Mouse (Mus musculus): Measurements from ENCODE around the gene Smad1. TPM values are rescaled to one million over a fixed set of nuclear protein-coding genes. Genes with fewer than 3 reads are reported as not detected.

The Smad1 gene
- total and polyA plus RNA-seq, 2 experiments from 2014 or later = 14.0 to 22.8 TPM

- no peak overlapping the region for H3K9ac ChIP-seq (replicated peaks; ENCODE audit: low read depth, low read length)
- WGBS = 37% methylated on average over 6 of the region's 6 CpGs
- no peaks in the 10 kb centered on the region for H3K9me3 ChIP-seq (replicated peaks; ENCODE audit: control insufficient read depth, low read length)
- TF ChIP-seq CTCF (IDR thresholded peaks at IDR 0.05; ENCODE audit: low read depth) (no peak), EP300 (IDR thresholded peaks at IDR 0.05; ENCODE audit: low read depth) (peak; percentile 49; the same call in 1 of the 2 replicates)
- 0 out of 2 replicates have a peak overlapping the region, but pooled peaks have one; percentile 0 for H3K4me2 ChIP-seq (ENCODE audit: low read depth, low read length)
- H3K4me1 ChIP-seq (ENCODE audit: control insufficient read depth, insufficient read depth) = peaks cover 35% of the 10 kb centered on the region
- DNase-seq (ENCODE audit: low spot score) = no peak
- H3K4me3 ChIP-seq (ENCODE audit: low read depth, low read length) = no peak overlapping the region
- ATAC-seq (ENCODE audit: insufficient read depth, low read depth) = peak; percentile 62
- no peaks in the 10 kb centered on the region for H3K27me3 ChIP-seq (ENCODE audit: control insufficient read depth, insufficient read depth, low read length)
- H3K27ac ChIP-seq (ENCODE audit: low read depth) = no peak overlapping the region
- no peaks in the 10 kb centered on the region; the same call in 1 of the 2 replicates for H3K36me3 ChIP-seq (replicated peaks; ENCODE audit: control insufficient read depth, insufficient read depth, low read length)
Observed at GRCm38 (mm10) chr8:79381771-79382170, 17.5 kb downstream of the Smad1 start.

DNA sequence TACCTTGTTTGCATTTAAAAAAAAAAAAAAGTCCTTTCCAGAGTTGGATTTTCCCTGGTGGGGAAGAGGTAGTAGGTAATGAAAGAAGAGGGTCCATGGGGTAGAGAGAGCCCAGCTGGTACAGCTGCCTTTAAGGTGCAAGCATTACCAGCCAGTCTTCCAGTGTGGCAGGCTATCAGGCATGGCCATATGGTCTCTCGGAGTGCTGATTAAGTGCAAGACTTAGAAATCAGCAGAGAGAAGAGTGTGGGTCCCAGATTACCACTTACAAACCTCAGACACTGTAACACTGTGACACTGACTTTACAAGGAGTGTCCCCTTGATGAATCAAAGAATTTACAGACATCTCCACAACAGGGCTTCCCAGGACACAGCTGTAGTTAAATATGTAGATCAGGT is 18.9 kb downstream of the Smad1 start:
- TF ChIP-seq EP300 (IDR thresholded peaks at IDR 0.05; ENCODE audit: low read depth) = no peak
- no peak for TF ChIP-seq CTCF (IDR thresholded peaks at IDR 0.05; ENCODE audit: low read depth)
- H3K4me2 ChIP-seq (ENCODE audit: low read depth, low read length) = no peak overlapping the region
- no peaks in the 10 kb centered on the region for H3K27me3 ChIP-seq (ENCODE audit: control insufficient read depth, insufficient read depth, low read length)
- no peaks in the 10 kb centered on the region for H3K9me3 ChIP-seq (replicated peaks; ENCODE audit: control insufficient read depth, low read length)
- peaks cover 40% of the 10 kb centered on the region for H3K4me1 ChIP-seq (ENCODE audit: control insufficient read depth, insufficient read depth)
- no peak overlapping the region for H3K27ac ChIP-seq (ENCODE audit: low read depth)
- DNase-seq (ENCODE audit: low spot score) = no peak
- WGBS = 39% methylated on average over 1 of the region's 1 CpGs
- no peak overlapping the region for H3K9ac ChIP-seq (replicated peaks; ENCODE audit: low read depth, low read length)
- no peak overlapping the region for H3K4me3 ChIP-seq (ENCODE audit: low read depth, low read length)
- no peaks in the 10 kb centered on the region; the same call in 1 of the 2 replicates for H3K36me3 ChIP-seq (replicated peaks; ENCODE audit: control insufficient read depth, insufficient read depth, low read length)
- no peak for ATAC-seq (ENCODE audit: insufficient read depth, low read depth)

DNA sequence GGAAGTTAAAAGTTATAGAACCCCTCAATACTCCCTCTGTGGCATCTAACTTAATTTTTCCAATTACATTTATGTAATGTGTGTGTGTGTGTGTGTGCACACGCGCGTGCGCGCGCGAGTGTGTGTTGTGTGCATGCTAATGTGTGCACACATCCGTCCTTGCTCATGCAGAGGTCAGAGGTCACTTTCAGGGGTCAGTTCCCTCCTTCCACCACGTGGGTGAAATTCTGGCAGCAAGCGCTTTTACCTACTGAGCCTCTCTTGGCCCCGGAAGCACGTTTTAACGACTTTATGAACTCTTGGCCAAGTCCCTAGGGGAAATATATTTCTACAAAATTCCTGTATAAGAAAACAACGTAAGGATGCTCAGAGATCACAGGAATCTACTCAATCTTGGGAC is 19.3 kb downstream of the Smad1 start:
- H3K9me3 ChIP-seq (replicated peaks; ENCODE audit: control insufficient read depth, low read length) = no peaks in the 10 kb centered on the region
- WGBS = 78% methylated on average over 14 of the region's 14 CpGs
- peaks cover 44% of the 10 kb centered on the region for H3K4me1 ChIP-seq (ENCODE audit: control insufficient read depth, insufficient read depth)
- no peaks in the 10 kb centered on the region; the same call in 1 of the 2 replicates for H3K36me3 ChIP-seq (replicated peaks; ENCODE audit: control insufficient read depth, insufficient read depth, low read length)
- no peak overlapping the region for H3K9ac ChIP-seq (replicated peaks; ENCODE audit: low read depth, low read length)
- TF ChIP-seq CTCF (IDR thresholded peaks at IDR 0.05; ENCODE audit: low read depth) = no peak
- TF ChIP-seq EP300 (IDR thresholded peaks at IDR 0.05; ENCODE audit: low read depth) = no peak
- no peak overlapping the region for H3K27ac ChIP-seq (ENCODE audit: low read depth)
- no peak for ATAC-seq (ENCODE audit: insufficient read depth, low read depth)
- no peak overlapping the region for H3K4me3 ChIP-seq (ENCODE audit: low read depth, low read length)
- DNase-seq (ENCODE audit: low spot score) = no peak
- no peak overlapping the region for H3K4me2 ChIP-seq (ENCODE audit: low read depth, low read length)
- H3K27me3 ChIP-seq (ENCODE audit: control insufficient read depth, insufficient read depth, low read length) = no peaks in the 10 kb centered on the region

- DNase-seq (ENCODE audit: low spot score) = no peak
- Histone ChIP-seq H3K27me3 (ENCODE audit: control insufficient read depth, insufficient read depth, low read length) (no peaks in the 10 kb centered on the region), H3K36me3 (replicated peaks; ENCODE audit: control insufficient read depth, insufficient read depth, low read length) (peaks cover 5% of the 10 kb centered on the region), H3K4me3 (ENCODE audit: low read depth, low read length) (no peak overlapping the region), H3K4me2 (ENCODE audit: low read depth, low read length) (no peak overlapping the region), H3K27ac (ENCODE audit: low read depth) (no peak overlapping the region), H3K9me3 (replicated peaks; ENCODE audit: control insufficient read depth, low read length) (no peaks in the 10 kb centered on the region), H3K9ac (replicated peaks; ENCODE audit: low read depth, low read length) (no peak overlapping the region), H3K4me1 (ENCODE audit: control insufficient read depth, insufficient read depth) (peaks cover 40% of the 10 kb centered on the region)
- WGBS = 85% methylated on average over 9 of the region's 9 CpGs
- no peak for ATAC-seq (ENCODE audit: insufficient read depth, low read depth)
- TF ChIP-seq EP300 (IDR thresholded peaks at IDR 0.05; ENCODE audit: low read depth) (no peak), CTCF (IDR thresholded peaks at IDR 0.05; ENCODE audit: low read depth) (no peak)
Observed at GRCm38 (mm10) chr8:79376648-79377047, 22.7 kb downstream of the Smad1 start.

DNA sequence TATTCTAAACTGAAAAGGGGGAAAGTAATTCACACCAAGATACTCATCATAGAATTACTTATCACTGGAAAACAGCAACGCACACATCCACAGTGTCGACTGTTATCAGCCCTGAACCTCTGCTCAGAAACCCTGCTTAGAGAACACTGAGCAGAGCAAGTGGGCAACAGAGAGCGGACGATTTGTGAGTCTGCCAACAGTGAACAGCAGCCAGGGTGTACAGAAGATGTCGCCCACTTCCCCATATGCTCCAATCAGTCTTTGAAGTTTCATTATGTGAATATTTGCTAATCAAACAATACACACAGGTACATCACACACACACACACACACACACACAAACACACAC is 23.6 kb downstream of the Smad1 start:
- DNase-seq (ENCODE audit: low spot score) = no peak
- WGBS = 20% methylated on average over 5 of the region's 5 CpGs

More for the DNA sequence above, 23.6 kb downstream of the Smad1 start:
- H3K9ac ChIP-seq (replicated peaks; ENCODE audit: low read depth, low read length) = no peak overlapping the region
- no peaks in the 10 kb centered on the region for H3K9me3 ChIP-seq (replicated peaks; ENCODE audit: control insufficient read depth, low read length)
- TF ChIP-seq CTCF (IDR thresholded peaks at IDR 0.05; ENCODE audit: low read depth) = no peak
- TF ChIP-seq EP300 (IDR thresholded peaks at IDR 0.05; ENCODE audit: low read depth) = no peak
- H3K27me3 ChIP-seq (ENCODE audit: control insufficient read depth, insufficient read depth, low read length) = no peaks in the 10 kb centered on the region
- peaks cover 14% of the 10 kb centered on the region for H3K36me3 ChIP-seq (replicated peaks; ENCODE audit: control insufficient read depth, insufficient read depth, low read length)
- no peak overlapping the region for H3K4me2 ChIP-seq (ENCODE audit: low read depth, low read length)
- peaks cover 31% of the 10 kb centered on the region for H3K4me1 ChIP-seq (ENCODE audit: control insufficient read depth, insufficient read depth)
- ATAC-seq (ENCODE audit: insufficient read depth, low read depth) = no peak
- H3K4me3 ChIP-seq (ENCODE audit: low read depth, low read length) = no peak overlapping the region
- H3K27ac ChIP-seq (ENCODE audit: low read depth) = peak overlapping the region; percentile 52
